Mouse (Mus musculus) G1E (cell line): ENCODE results near the gene Sptlc2.

Experiments used
- CTCF ChIP-seq: IDR thresholded peaks from 2 replicates; pipeline ENCODE4 v1.5.1; 2012; ENCODE audit warnings: low read depth, low read length, inconsistent platforms, mixed read lengths
- GATA1 ChIP-seq: IDR thresholded peaks from 2 replicates; pipeline ENCODE4 v1.6.1; 2012; ENCODE audit warnings: borderline replicate concordance, low read length, inconsistent platforms, mixed read lengths
- TAL1 ChIP-seq: conservative IDR thresholded peaks from 2 replicates; pipeline ENCODE4 v1.6.1; 2012; ENCODE audit warnings: low read depth, low read length, inconsistent platforms, mixed read lengths

- TF ChIP-seq GATA1 (no peak), CTCF (no peak), TAL1 (no peak)
These were observed 31.9 kb upstream of the Sptlc2 start for GRCm38 (mm10) chr12:87419974-87420485.
